Mouse (Mus musculus) retina, postnatal 7 days (tissue): Measurements from ENCODE around the gene Trmt2a.
"Not testable (repeated sequence)": the region's sequence is repeated elsewhere in the genome, so short reads cannot be mapped to it uniquely, and the experiment has no call there.

Experiments used
- DNase-seq: peaks from one replicate; pipeline ENCODE4 v3.0.0-alpha.2; 2012; ENCODE audit warnings: low read depth, low spot score

Trmt2a gene

DNA sequence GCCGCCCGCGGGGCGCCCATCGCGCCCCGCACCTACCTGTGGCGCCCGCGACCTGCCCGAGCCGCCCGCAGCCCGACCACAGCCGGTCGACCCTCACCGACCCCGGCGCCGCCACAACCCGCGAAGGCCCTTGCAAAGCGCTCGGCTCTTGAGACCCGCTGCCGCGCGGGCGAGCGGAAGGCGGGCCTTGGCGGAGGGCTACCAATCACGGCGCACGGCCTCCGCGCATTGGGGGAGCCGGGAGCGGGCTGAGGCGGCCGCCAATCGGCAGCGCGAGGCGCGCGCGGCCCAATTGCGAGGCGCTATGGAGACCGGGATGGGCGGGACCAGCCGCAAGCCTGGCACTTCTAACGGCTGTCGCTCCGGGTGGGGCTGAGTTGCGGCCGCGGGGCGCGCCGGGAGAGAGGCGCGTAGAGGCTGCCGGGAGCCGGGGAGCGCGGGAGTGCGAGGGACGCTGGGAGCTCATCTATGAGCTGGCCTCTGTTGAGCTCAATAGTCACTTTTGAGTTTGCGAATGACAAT, 40.6 kb downstream of the Trmt2a start, which contains the start of gene Dgcr8:
TSS of gene Dgcr8 (minus strand) at position 180 of the 522 bp plus-strand sequence.
- peak; percentile 94 for DNase-seq

DNA sequence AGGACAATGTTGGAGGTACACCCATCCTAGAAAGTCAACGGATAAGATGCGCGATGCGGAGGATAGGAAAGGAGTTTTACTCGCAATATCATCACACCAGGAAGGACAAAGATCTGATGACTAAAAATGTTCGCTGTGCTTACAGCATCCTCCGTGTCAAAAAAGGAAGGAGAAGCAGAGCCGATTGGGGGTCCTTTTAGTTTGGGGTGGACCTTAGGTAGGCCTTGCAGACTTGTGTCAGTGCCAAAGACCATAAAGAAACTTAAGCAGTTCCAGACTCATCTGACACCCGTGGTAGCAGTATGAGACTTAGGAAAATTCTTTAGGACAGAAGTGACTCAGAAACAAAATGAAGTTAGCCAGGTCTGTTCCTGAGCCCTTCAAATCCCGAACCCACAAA, 41.1 kb downstream of the Trmt2a start:
- DNase-seq: not testable (repeated sequence)
